Mouse (Mus musculus) olfactory bulb, adult 2 months (tissue): ENCODE measurements around the gene Pgf. TPM values are rescaled to one million over a fixed set of nuclear protein-coding genes. Genes with fewer than 3 reads are reported as not detected.

Source experiments
- H3K27ac ChIP-seq: fragments of 200-500 bp; 2 replicates; pipeline ENCODE4 v1.5.1; 2012; ENCODE audit warnings: low read depth, low read length; ENCODE audit not compliant: insufficient read depth
- H3K4me1 ChIP-seq: fragments of 200-500 bp; 2 replicates; pipeline ENCODE4 v1.6.1; 2012; ENCODE audit warnings: low read length; ENCODE audit not compliant: control insufficient read depth, insufficient read depth
- H3K4me3 ChIP-seq: fragments of 200-500 bp; 2 replicates; pipeline ENCODE4 v1.5.1; 2012; ENCODE audit warnings: mild to moderate bottlenecking, low read depth, low read length, moderate library complexity; ENCODE audit not compliant: insufficient read depth
- CTCF ChIP-seq: fragments of 200-500 bp; IDR thresholded peaks from 2 replicates; pipeline ENCODE4 v1.5.1; 2012; ENCODE audit warnings: low read depth, mild to moderate bottlenecking, low read length, moderate library complexity; ENCODE audit not compliant: insufficient read depth
- POLR2A ChIP-seq: fragments of 200-500 bp; IDR thresholded peaks from 2 replicates; pipeline ENCODE4 v1.6.1; 2012; ENCODE audit warnings: mild to moderate bottlenecking, low read depth, low read length, moderate library complexity; ENCODE audit not compliant: insufficient read depth
- WGBS: fragments of 180-500 bp; shearing (Covaris S2); methylation state at CpG from one replicate; pipeline ENCODE4 v1.1.7; 2018; 5-methylcytosine and 5-hydroxymethylcytosine counted together
- polyA plus RNA-seq: library from polyadenylated mRNA; stranded (reverse); fragments of >200 nt; gene quantifications from 2 replicates; pipeline ENCODE4 v1.2.4, GENCODE M21; 2012; ENCODE audit warnings: low replicate concordance; ENCODE audit not compliant: missing spikeins, insufficient read depth, insufficient read length

Gene Pgf
- polyA plus RNA-seq, 1 experiment: not detected

DNA sequence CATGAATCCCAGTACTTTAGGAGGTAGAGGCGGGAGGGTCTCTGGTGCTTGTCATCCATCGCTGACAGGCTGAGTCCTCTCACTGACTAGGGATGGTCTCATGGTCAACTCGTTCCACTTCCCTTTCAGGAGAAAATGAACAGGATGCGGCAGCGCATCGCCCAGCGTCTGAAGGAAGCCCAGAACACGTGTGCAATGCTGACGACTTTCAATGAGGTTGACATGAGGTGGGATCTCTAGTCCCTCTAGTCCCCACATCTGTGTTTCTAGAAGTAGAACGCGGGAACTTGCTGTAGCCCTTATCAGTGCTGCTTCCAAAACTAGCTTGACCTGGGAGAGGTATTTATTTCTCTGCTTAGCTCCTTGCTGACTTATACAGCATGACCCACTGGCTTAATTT lies 53.9 kb downstream of the Pgf start:
- Histone ChIP-seq H3K4me1 (peaks cover 5% of the 10 kb centered on the region; the same call in 1 of the 2 replicates), H3K4me3 (no peak overlapping the region), H3K27ac (no peak overlapping the region)
- 91% methylated on average over 11 of the region's 11 CpGs for WGBS
- TF ChIP-seq CTCF (no peak), POLR2A (no peak)

DNA sequence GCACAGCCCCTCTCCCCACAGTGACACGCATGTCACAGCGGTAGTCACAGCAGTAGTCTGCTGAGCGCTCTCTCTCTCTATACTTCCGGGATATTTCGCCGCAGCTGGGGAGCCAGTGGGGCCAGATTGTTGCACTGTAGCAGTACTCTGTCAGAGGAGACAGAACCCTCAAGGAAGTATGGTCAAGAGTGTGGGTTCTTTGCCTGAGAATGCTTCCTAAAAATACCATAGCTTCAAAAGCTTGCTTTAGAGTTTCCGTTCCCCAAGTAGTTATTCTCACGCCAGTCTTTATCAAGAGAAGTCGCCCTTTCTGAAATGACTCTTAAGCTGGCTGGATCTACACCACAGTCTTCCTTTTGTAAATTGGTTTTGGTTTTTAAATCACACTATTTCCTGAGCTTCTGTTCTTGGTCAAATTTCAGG lies 54.5 kb downstream of the Pgf start:
- Histone ChIP-seq H3K4me1 (peaks cover 5% of the 10 kb centered on the region; the same call in 1 of the 2 replicates), H3K27ac (no peak overlapping the region), H3K4me3 (no peak overlapping the region)
- WGBS: 86% methylated on average over 9 of the region's 9 CpGs
- TF ChIP-seq POLR2A: no peak

DNA sequence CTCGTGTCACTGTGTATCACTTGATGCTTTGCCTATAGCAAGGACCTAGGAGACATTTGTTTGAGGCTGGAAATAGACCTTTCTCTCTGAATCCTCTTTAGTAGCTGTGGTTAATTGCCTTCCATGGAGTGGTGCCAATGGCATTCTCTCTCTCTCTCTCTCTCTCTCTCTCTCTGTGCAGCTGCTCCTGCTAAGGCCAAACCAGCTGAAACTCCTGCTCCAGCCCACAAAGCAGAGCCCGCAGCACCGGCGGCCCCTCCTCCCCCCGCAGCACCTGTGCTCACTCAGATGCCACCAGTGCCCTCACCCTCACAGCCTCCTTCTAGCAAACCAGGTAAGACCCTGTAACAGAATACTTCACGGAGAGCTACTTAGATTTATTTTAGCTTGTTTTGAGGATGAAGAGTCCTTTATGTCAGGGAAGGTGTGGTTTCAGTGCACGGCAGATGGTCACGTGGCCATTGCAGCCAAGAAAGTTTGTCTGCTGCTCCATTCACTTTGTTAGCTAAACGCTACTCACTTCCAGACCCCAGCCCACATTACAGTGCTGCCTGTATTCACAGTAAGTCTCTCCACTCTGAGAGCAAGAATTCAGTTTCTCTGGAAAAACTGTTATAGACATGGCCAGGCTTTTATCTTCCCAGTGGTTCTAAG lies 55.7 kb downstream of the Pgf start:
- no peak overlapping the region for H3K4me3 ChIP-seq
- no peak overlapping the region for H3K27ac ChIP-seq
- peaks cover 5% of the 10 kb centered on the region; the same call in 1 of the 2 replicates for H3K4me1 ChIP-seq
- WGBS: 36% methylated on average over 9 of the region's 9 CpGs
- TF ChIP-seq POLR2A: no peak
- no peak for TF ChIP-seq CTCF

Other genes starting within 250 kb of the Pgf start
- gene Fcf1, start 206.9 kb downstream of the Pgf start, polyA plus RNA-seq: not detected in 2 replicates
- not detected in 2 replicates for gene Arel1, start 206.9 kb downstream of the Pgf start, polyA plus RNA-seq
- gene Ylpm1, start 181.5 kb downstream of the Pgf start, polyA plus RNA-seq: 139 and 435 TPM in 2 replicates
- not detected in 2 replicates for gene Prox2, start 67.0 kb downstream of the Pgf start, polyA plus RNA-seq
- not detected in 2 replicates for gene Dlst, start 67.0 kb downstream of the Pgf start, polyA plus RNA-seq
- gene Rps6kl1, start 26.5 kb downstream of the Pgf start, polyA plus RNA-seq: not detected in 2 replicates
- gene Eif2b2, start 41.7 kb upstream of the Pgf start, polyA plus RNA-seq: not detected in 2 replicates
- not detected in 2 replicates for gene Mlh3, start 92.8 kb upstream of the Pgf start, polyA plus RNA-seq
- not detected in 2 replicates for gene Acyp1, start 110.6 kb upstream of the Pgf start, polyA plus RNA-seq
- not detected in 2 replicates for gene Zc2hc1c, start 110.8 kb upstream of the Pgf start, polyA plus RNA-seq
- gene Nek9, start 161.6 kb upstream of the Pgf start, polyA plus RNA-seq: not detected in 2 replicates
- gene Tmed10, start 197.1 kb upstream of the Pgf start, polyA plus RNA-seq: not detected in 2 replicates